Mouse (Mus musculus) megakaryocyte-erythroid progenitor cell, adult 5-6 weeks (primary cell): Measurements from ENCODE around the gene Egln1. TPM values are rescaled to one million over a fixed set of nuclear protein-coding genes. Genes with fewer than 3 reads are reported as not detected.

Experiments
- ATAC-seq: replicated peaks from 2 replicates; pipeline ENCODE4 v1.8.0; 2016; ENCODE audit warnings: mild to moderate bottlenecking, inconsistent platforms; ENCODE audit not compliant: severe bottlenecking, poor library complexity, low FRiP score, low TSS enrichment
- total RNA-seq, 2 experiments: library from RNA; stranded (forward) in 1 of 2; stranded (reverse) in 1 of 2; fragments of 200-1000, 215-1000 nt in 1 of 2; fragments of >200 nt in 1 of 2; fragmentation: Nextera tagmentation in 1 of 2; gene quantifications; 2 replicates each; pipeline ENCODE4 v1.2.3; 2014 to 2017

The Egln1 gene
- total RNA-seq, 2 experiments from 2014 or later, result 11.7 to 16.6 TPM

GRCm38 (mm10) chr8:124911938-124912872 is 36.9 kb downstream of the Egln1 start:
- ATAC-seq, result 0 out of 2 replicates have a peak, but pooled peaks have one; percentile 20

GRCm38 (mm10) chr8:124910349-124910748 is 38.8 kb downstream of the Egln1 start:
- no peak for ATAC-seq

GRCm38 (mm10) chr8:124909936-124910335 is 39.2 kb downstream of the Egln1 start:
- ATAC-seq, result no peak

GRCm38 (mm10) chr8:124905482-124905881 is 43.6 kb downstream of the Egln1 start:
- no peak for ATAC-seq

GRCm38 (mm10) chr8:124903198-124903597 is 45.9 kb downstream of the Egln1 start:
- ATAC-seq, result peak; percentile 12; the same call in 1 of the 2 replicates

- peak; percentile 4 for ATAC-seq
These were observed 50.7 kb downstream of the Egln1 start for GRCm38 (mm10) chr8:124898251-124898905.

GRCm38 (mm10) chr8:124897386-124898250 is 51.5 kb downstream of the Egln1 start, which contains the start of the genes Exoc8 and Sprtn:
Gene Exoc8 (minus strand): TSS chr8:124897705.
Gene Sprtn (plus strand): TSS chr8:124897886.
- ATAC-seq, result peak; percentile 77

GRCm38 (mm10) chr8:124896632-124897385 is 52.3 kb downstream of the Egln1 start:
- ATAC-seq, result peak; percentile 58

GRCm38 (mm10) chr8:124896010-124896631 is 53.0 kb downstream of the Egln1 start:
- ATAC-seq, result no peak

- ATAC-seq, result no peak
These were observed 56.5 kb downstream of the Egln1 start for GRCm38 (mm10) chr8:124892596-124892995.

- ATAC-seq, result no peak
These were observed 60.7 kb downstream of the Egln1 start for GRCm38 (mm10) chr8:124888385-124888784.

- peak; percentile 92 for ATAC-seq
These were observed 70.1 kb downstream of the Egln1 start for GRCm38 (mm10) chr8:124878946-124879526.

- ATAC-seq, result no peak
These were observed 71.0 kb downstream of the Egln1 start for GRCm38 (mm10) chr8:124878141-124878540.

- ATAC-seq, result no peak
These were observed 76.4 kb downstream of the Egln1 start for GRCm38 (mm10) chr8:124872690-124873089.

- ATAC-seq, result no peak
These were observed 77.0 kb downstream of the Egln1 start for GRCm38 (mm10) chr8:124872081-124872480.

- no peak for ATAC-seq
These were observed 77.7 kb downstream of the Egln1 start for GRCm38 (mm10) chr8:124871474-124871873.

- ATAC-seq, result no peak
These were observed 79.4 kb downstream of the Egln1 start for GRCm38 (mm10) chr8:124869708-124870107.

GRCm38 (mm10) chr8:124867126-124867525 is 82.0 kb downstream of the Egln1 start:
- peak; percentile 20; the same call in 1 of the 2 replicates for ATAC-seq
